ENCODE assay signal across 12 mouse cellular contexts in genomic region chr1:180423008-180423639, GRCm38 (mm10).
DNase-seq lines count a peak whose midpoint lies in the region; ATAC-seq and TF ChIP-seq lines count a peak whose summit lies in the region.
"Had no signal": no experiment of that assay in that cellular context is flagged by ENCODE, and none has a peak within 500 bp of the region (broad histone marks: within the 10 kb centered on the region; RNA-seq: fewer than 3 reads in every experiment).

No protein-coding gene starts in this region.

- H3K27me3 ChIP-seq in heart, embryonic 10.5 days (ENCODE audit: insufficient read depth, poor library complexity, severe bottlenecking), result peaks cover 5% of the 10 kb centered on the region; the same call in 1 of the 2 replicates
- H3K27me3 ChIP-seq in thymus, adult 2 months (ENCODE audit: control insufficient read depth, insufficient read depth, low read length), result no peaks in the 10 kb centered on the region
- no peaks in the 10 kb centered on the region for H3K27me3 ChIP-seq in hindbrain, embryonic 11.5 days (ENCODE audit: control insufficient read depth, insufficient read depth, low read length)
- H3K27me3 ChIP-seq: midbrain, embryonic 12.5 days had no signal

- no peak for TF ChIP-seq CTCF in thymus, adult 2 months (IDR thresholded peaks at IDR 0.05; ENCODE audit: borderline replicate concordance, control insufficient read depth, extremely low read depth, insufficient read depth, low read length, poor library complexity)

- peaks cover 50% of the 10 kb centered on the region for H3K4me1 ChIP-seq in heart, embryonic 10.5 days
- H3K4me1 ChIP-seq in thymus, adult 2 months (replicated peaks; ENCODE audit: control insufficient read depth, insufficient read depth, low read length), result peaks cover 11% of the 10 kb centered on the region
- peaks cover 5% of the 10 kb centered on the region; the same call in 1 of the 2 replicates for H3K4me1 ChIP-seq in hindbrain, embryonic 11.5 days (replicated peaks; ENCODE audit: control insufficient read depth, insufficient read depth, low read length)

- no peak overlapping the region for H3K4me3 ChIP-seq in heart, embryonic 10.5 days
- H3K4me3 ChIP-seq in thymus, adult 2 months (ENCODE audit: control insufficient read depth, insufficient read depth, low read length), result no peak overlapping the region
- H3K4me3 ChIP-seq in hindbrain, embryonic 11.5 days (ENCODE audit: low read depth, low read length), result no peak overlapping the region
- H3K4me3 ChIP-seq: midbrain, embryonic 12.5 days had no signal

- 55% methylated on average over 16 of the region's 16 CpGs for WGBS in heart, embryonic 10.5 days
- WGBS in thymus, adult 2 months, result 27% methylated on average over 16 of the region's 16 CpGs
- 51% methylated on average over 16 of the region's 16 CpGs for WGBS in hindbrain, embryonic 11.5 days

- no peak overlapping the region for H3K27ac ChIP-seq in heart, embryonic 10.5 days
- H3K27ac ChIP-seq in thymus, adult 2 months (ENCODE audit: control insufficient read depth, insufficient read depth, low read length), result no peak overlapping the region
- H3K27ac ChIP-seq in hindbrain, embryonic 11.5 days (ENCODE audit: low read depth, low read length), result no peak overlapping the region
- H3K27ac ChIP-seq: kidney, postnatal 0 days; midbrain, embryonic 12.5 days had no signal

- ATAC-seq in hematopoietic stem cell, adult 5-6 weeks (replicated peaks in 1 of 2; ENCODE audit: insufficient read depth in 1 of 2, low FRiP score in 2 of 2, low TSS enrichment in 1 of 2, low read depth in 1 of 2, poor library complexity in 2 of 2, severe bottlenecking in 2 of 2), result peak; percentile 44 to 57
- ATAC-seq in hindbrain, embryonic 11.5 days (ENCODE audit: low FRiP score), result no peak

- no peak overlapping the region for H3K4me2 ChIP-seq in hindbrain, embryonic 11.5 days (replicated peaks; ENCODE audit: low read depth, low read length)
- H3K4me2 ChIP-seq: midbrain, embryonic 12.5 days had no signal

- H3K9me3 ChIP-seq in heart, embryonic 10.5 days, result no peaks in the 10 kb centered on the region
- no peaks in the 10 kb centered on the region for H3K9me3 ChIP-seq in hindbrain, embryonic 11.5 days (ENCODE audit: control insufficient read depth, low read length)
- H3K9me3 ChIP-seq: midbrain, embryonic 12.5 days had no signal

- peaks cover 17% of the 10 kb centered on the region for H3K36me3 ChIP-seq in heart, embryonic 10.5 days
- peaks cover 51% of the 10 kb centered on the region for H3K36me3 ChIP-seq in thymus, adult 2 months (ENCODE audit: control insufficient read depth, insufficient read depth, low read length)
- H3K36me3 ChIP-seq in hindbrain, embryonic 11.5 days (ENCODE audit: control insufficient read depth, insufficient read depth, low read length), result no peaks in the 10 kb centered on the region
- H3K36me3 ChIP-seq: midbrain, embryonic 12.5 days had no signal

- no peak overlapping the region for H3K9ac ChIP-seq in hindbrain, embryonic 11.5 days (ENCODE audit: low read depth, low read length)
- H3K9ac ChIP-seq: midbrain, embryonic 12.5 days had no signal

- no peak for TF ChIP-seq POLR2A in thymus, adult 2 months (IDR thresholded peaks at IDR 0.05; ENCODE audit: control insufficient read depth, extremely low read depth, insufficient read depth, low read length, poor library complexity)

- peak; percentile 24 for DNase-seq in heart, adult 8-10 months (ENCODE audit: low spot score)
- no peak for DNase-seq in heart, embryonic 10.5 days (ENCODE audit: low spot score)
- peak; percentile 49 for DNase-seq in thymus, postnatal 0 days (ENCODE audit: low spot score)
- DNase-seq in thymus, adult 2 months, result no peak
- no peak for DNase-seq in embryo, embryonic 11 days
- no peak for DNase-seq in hindbrain, embryonic 11.5 days (ENCODE audit: low spot score)
- no peak for DNase-seq in layer of hippocampus, postnatal 25 days (ENCODE audit: extremely low spot score in 1 of 2, low spot score in 1 of 2)
- DNase-seq: cerebellum, adult 9-11 months; gastrocnemius, postnatal 14 days had no signal

Comparison
In these comparisons a context has a peak if more than half of its experiments do, and no peak if none do; other contexts are left out.
1. DNase-seq: peak in heart, adult 8-10 months (single experiment) and thymus, postnatal 0 days (single experiment); none in heart, embryonic 10.5 days (single experiment), thymus, adult 2 months (single experiment), embryo, embryonic 11 days (single experiment), hindbrain, embryonic 11.5 days (single experiment) and layer of hippocampus, postnatal 25 days (0 of 2).